Mouse (Mus musculus): ENCODE data around the gene Glrx5.
A peak's percentile ranks its signal among the peaks of the same experiment; 100 is the strongest.

Glrx5 gene

DNA sequence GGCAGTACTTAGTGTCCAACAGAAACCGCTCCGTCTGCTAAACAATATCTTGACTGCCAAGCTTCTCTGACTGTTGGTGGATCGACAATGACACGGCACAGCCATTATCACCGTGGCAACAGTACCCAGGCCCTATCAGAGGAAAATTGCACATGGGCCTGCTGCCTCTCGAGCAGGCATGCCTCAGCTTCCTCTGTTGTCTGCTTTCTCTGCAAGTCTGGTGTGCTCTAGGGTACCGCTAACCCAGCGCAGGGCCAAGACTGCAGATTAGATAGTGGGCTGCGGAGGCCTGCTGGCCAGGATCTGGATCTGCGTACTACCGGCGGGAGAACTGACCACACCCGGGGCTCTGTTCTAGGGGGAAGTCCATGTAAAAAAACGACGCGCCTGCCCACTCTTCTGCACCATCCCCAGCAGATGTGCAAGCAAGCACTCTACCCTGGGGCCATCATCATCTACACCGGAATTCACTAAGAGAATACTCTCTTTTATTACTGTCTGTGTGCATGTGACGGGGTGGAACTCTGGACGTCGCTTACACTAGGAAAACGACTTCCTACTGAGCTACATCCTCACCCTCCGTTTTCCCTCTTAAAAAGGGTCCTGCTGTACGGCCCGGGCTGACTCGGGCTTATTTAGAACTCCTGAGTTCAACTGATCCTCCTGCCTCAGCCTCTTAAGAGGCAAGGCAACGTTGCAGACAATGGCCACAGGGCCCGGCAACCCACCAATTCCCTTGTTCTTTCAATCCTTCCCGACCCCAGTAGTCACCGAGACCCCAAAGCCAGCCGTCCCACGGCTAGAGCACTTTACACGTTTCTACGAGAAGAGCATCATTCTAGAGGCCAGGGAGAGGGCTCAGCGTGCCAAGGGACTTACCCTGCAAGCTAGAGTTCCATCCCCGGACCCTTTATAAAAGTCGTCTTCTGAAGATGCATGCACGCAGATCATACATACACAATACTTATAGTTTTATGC is 1.1 kb upstream of the Glrx5 start:
- peak in 1 of 2 experiments; percentile 34 for DNase-seq

GRCm38 (mm10) chr12:105032832-105033775 is 616 bp downstream of the Glrx5 start:
- peak in 1 of 2 experiments; percentile 32 for DNase-seq

- DNase-seq, result no peak
Measured at GRCm38 (mm10) chr12:105034130-105034769, 1.8 kb downstream of the Glrx5 start.

GRCm38 (mm10) chr12:105038211-105038610 is 5.7 kb downstream of the Glrx5 start:
- no peak for DNase-seq

DNA sequence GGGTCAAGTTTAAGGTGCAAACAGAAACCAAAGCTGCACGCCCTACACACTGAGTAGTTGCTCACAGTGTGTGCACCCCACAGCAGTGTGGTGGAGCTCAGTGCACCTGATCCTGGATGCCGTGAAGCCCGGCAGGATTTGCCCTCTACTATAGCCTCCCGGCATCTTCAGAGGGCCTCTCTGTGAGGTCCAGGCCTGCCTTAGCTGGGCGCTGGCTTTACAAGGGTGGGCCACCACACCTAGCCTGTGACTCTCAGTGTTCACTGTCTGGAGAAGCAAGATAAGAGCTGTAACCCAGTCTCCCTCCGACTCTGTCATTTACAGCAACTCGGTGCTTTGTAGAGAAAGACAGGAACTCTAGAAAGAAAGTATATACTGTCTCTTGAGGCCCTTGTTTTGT is 6.4 kb downstream of the Glrx5 start:
- no peak for DNase-seq

GRCm38 (mm10) chr12:105039578-105040289 is 7.2 kb downstream of the Glrx5 start:
- peak in 1 of 2 experiments; percentile 44 for DNase-seq

DNA sequence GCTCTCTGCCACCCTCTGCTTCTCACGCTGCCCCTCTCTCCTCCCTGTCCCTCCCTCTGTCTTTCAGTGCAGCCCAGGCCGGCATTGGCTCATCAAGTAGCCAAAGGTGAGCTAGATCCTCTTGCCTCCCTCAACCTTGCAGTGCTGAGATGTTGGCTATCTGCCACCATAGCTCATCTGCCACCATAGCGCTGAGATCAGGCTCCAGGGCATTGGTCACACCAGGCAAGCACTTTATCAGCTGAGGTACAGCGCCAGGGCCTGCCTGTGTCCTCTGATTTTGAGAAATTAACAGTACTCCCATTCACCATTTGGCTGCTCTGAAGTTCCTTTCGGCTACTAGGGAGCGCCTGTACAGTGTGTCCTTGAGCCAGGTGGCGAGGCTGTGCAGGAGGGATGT is 8.5 kb downstream of the Glrx5 start:
- peak in 1 of 2 experiments; percentile 39 for DNase-seq

GRCm38 (mm10) chr12:105043081-105043480 is 10.6 kb downstream of the Glrx5 start:
- no peak for DNase-seq

GRCm38 (mm10) chr12:105044775-105045174 is 12.3 kb downstream of the Glrx5 start:
- no peak for DNase-seq

GRCm38 (mm10) chr12:105048301-105048863 is 15.9 kb downstream of the Glrx5 start:
- DNase-seq, result no peak

DNA sequence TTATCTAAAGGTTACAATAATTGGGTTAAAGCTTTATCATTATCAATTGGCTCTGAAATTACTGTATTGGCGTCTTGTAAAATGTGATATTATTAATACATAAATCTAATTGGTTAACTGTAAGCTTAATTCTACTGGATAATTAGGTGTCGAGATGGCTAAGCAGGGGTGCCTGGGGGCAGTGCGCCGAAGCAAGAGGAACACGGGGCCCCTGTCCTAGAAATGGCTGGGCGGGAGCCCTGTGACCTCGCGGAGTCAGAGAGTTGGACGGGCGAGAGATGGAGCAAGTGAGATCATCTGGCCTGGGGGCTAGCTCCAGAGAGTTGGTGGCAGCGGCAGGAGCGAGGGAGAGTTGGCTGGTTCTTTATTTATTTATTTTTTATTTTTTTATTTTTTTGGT is 17.3 kb downstream of the Glrx5 start:
- DNase-seq, result no peak

DNA sequence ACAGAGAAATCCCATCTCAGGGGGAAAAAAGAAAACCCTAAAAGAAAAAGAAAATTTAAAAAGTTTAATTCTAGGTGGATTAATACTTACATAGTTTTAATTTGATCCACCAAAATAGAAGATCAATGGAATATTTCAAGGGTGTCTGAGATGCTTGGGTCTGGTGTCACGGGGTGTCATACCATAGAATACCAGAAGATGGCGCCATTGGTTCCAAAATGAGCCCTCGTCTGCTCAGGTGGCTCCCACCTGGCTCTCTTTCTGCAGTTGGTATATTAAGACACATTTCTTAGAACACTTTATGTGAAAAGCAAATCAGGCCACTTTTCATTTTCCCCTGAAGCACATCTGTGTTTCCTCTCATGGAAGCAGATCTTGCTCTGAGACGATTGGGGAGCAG is 18.4 kb downstream of the Glrx5 start:
- peak; percentile 73 to 84 for DNase-seq

- no peak for DNase-seq
Measured at GRCm38 (mm10) chr12:105054041-105054440, 21.6 kb downstream of the Glrx5 start.

DNA sequence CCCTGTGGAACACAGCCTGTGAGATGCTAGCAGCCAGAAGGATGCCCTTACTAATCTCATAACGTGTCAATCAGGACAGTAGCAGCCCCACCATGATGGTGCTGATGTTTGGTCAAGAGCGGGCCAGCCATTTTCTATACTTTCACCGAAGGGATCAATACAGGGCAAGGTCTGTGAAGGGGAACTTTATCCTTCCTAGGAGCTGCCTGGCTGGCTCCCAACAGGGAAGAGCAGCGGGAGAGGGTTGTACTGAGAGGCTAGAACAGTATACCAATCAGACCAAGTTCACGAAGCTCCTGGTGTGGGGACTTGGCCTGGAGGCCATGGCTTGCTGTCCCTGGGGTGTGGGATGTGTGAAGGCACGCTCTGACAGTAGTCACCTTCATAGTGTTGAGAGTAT is 22.8 kb downstream of the Glrx5 start:
- DNase-seq, result no peak

DNA sequence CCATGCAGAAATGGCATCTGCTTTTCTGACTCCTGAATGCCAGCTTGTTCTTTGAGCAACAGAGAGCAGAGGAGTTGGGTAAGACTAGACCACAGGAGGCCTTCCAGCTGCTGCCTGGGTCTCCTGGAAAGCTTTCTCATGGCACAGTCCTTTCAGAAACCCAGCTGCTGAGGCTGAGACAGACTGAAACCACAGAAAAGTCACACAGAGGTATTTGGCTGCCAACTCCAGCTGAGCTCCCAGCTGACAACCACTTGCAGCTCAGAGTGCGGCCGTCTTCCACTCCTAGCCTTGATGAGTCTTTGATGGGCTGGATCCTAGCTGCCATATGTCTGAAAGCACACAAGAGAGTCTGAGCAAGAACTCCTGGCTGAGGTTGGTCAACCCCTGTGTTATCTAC is 27.5 kb downstream of the Glrx5 start:
- no peak for DNase-seq

- peak in 1 of 2 experiments; percentile 23 for DNase-seq
Measured at GRCm38 (mm10) chr12:105063201-105064134, 31.0 kb downstream of the Glrx5 start.

GRCm38 (mm10) chr12:105064168-105064567 is 31.7 kb downstream of the Glrx5 start:
- no peak for DNase-seq

GRCm38 (mm10) chr12:105065119-105065518 is 32.6 kb downstream of the Glrx5 start:
- DNase-seq, result no peak

DNA sequence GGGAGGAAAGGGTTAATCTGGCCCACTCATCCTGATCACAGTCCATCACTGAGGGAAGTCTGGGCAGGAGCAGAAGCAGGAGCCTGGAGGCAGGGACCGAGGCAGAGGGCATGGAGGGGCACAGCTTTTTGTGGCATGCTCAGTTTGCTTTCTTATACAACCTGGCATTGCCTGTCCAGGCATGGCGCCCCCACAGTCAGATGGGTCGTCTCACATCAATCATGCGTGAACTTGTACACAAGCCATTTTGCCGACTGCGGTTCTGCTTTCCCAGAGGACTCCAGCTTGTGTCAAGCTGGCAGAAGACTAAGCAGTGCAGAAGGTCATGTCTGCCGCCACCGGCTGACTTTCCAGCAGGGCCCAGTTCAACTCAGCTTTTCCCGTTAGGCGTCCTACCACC is 34.0 kb downstream of the Glrx5 start:
- no peak for DNase-seq

DNA sequence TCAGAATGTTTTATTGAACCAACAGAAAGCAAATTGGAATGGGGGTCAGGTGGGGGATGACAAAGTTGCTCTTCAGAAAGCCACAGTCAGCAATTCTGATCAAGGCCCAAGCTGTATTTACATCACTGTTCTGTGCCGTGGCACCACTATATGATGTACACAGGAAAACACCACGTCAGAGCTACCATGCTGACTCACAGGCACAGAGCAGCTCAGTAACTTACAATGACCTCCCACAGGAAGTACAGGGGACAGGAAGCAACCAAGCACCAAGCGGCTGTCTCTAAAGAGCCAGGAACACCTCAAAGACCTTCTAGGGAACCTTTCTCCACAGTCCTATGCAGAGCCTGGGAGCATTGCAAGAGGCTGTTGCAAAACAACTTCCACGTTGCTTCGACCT is 36.4 kb downstream of the Glrx5 start:
- no peak for DNase-seq

- peak; percentile 57 to 74 for DNase-seq
Measured at GRCm38 (mm10) chr12:105073708-105074107, 41.2 kb downstream of the Glrx5 start.

All from cerebellum, postnatal 25 days (tissue).